Mouse (Mus musculus) liver, embryonic 12.5 days (tissue): ENCODE results near the gene Cldn18. TPM values are rescaled to one million over a fixed set of nuclear protein-coding genes. Genes with fewer than 3 reads are reported as not detected.

ENCODE experiments used
- polyA plus RNA-seq: library from polyadenylated mRNA; unstranded; fragments of >200 nt; fragmentation: Nextera tagmentation; extraction: Ambion mirVana; gene quantifications from 2 replicates; pipeline ENCODE4 v1.2.1, GENCODE M21; 2016

Gene Cldn18
- polyA plus RNA-seq, 1 experiment from 2014 or later = not detected

Other genes starting within 250 kb of the Cldn18 start
- gene Armc8, start 148.4 kb downstream of the Cldn18 start, polyA plus RNA-seq = 14.5 and 15.1 TPM in 2 replicates
- 26.8 and 31.4 TPM in 2 replicates for gene Dbr1, start 141.5 kb downstream of the Cldn18 start, polyA plus RNA-seq
- gene A4gnt, start 104.8 kb downstream of the Cldn18 start, polyA plus RNA-seq = not detected in 2 replicates
- 2.9 and 3.1 TPM in 2 replicates for gene Dzip1l, start 87.8 kb downstream of the Cldn18 start, polyA plus RNA-seq
- not detected in 2 replicates for gene Sox14, start 158.9 kb upstream of the Cldn18 start, polyA plus RNA-seq